Mouse (Mus musculus): ENCODE results near the gene Baat.

DNA sequence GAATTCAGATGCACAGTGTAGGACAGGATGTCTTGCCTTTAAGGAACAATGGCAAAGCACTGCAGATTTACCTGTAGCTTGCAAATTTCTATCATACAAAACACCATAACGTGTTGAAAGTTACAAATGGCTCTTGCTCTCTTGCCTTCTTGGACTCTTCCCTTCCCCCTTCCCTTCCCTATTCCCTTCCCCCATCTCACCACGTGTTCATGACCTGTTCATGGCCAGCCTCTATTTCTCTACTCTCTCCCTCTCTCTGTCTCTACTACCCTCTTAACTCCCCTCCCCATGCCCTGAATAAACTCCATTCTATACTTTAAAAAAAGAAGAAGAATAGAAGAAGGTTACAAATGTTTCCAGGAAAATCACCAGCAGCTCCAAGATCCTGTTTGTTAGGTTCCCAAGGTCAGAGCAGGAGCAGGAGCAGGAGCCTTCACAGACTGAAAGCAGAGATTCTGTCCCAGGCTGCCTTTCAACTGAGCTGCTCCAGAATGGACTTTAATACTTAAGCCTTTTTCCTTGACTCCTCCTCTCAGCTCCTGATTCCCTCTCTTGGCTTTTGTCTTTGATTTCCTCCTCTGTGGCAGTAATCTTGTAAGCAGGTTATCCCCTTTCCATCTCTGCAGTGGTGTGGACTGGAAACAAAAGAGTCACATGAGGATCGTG is 32.8 kb downstream of the Baat start, which contains the start of gene Acnat1:
- TF ChIP-seq MYOG (IDR thresholded peaks at IDR 0.05; ENCODE audit: control insufficient read depth, extremely low read depth, insufficient read length) (no peak), USF1 (IDR thresholded peaks at IDR 0.05; ENCODE audit: low read depth) (no peak), CTCF (IDR thresholded peaks at IDR 0.05; ENCODE audit: control insufficient read depth, insufficient read depth, insufficient read length) (no peak), MAX (IDR thresholded peaks at IDR 0.05) (no peak), FOSL1 (IDR thresholded peaks at IDR 0.05; ENCODE audit: insufficient read depth, low read length, poor library complexity, severe bottlenecking) (no peak), MYOD1 (IDR thresholded peaks at IDR 0.05; ENCODE audit: control insufficient read depth, insufficient read length, low read depth) (no peak)

Data from C2C12 (cell line).